Mouse (Mus musculus) midbrain, embryonic 13.5 days (tissue): Measurements from ENCODE around the gene Ikzf3. TPM values are rescaled to one million over a fixed set of nuclear protein-coding genes. Genes with fewer than 3 reads are reported as not detected.

Source experiments
- ATAC-seq: fragments of 200-750 bp; cut with Nextera tagmentation; 2 replicates; pipeline ENCODE4 v1.8.0; 2017; ENCODE audit warnings: mild to moderate bottlenecking, moderate TSS enrichment, moderate library complexity
- H3K27ac ChIP-seq: fragments of 300-500 bp; sonication (generic); 2 replicates; pipeline ENCODE4 v1.5.1; 2015; ENCODE audit warnings: inconsistent platforms, mild to moderate bottlenecking, moderate library complexity
- H3K27me3 ChIP-seq: fragments of 300-500 bp; sonication (generic); 2 replicates; pipeline ENCODE4 v1.6.1; 2015; ENCODE audit warnings: mild to moderate bottlenecking, inconsistent platforms
- H3K36me3 ChIP-seq: fragments of 300-500 bp; sonication (generic); 2 replicates; pipeline ENCODE4 v1.6.1; 2015; ENCODE audit warnings: mild to moderate bottlenecking, inconsistent platforms
- H3K4me1 ChIP-seq: fragments of 300-500 bp; sonication (generic); replicated peaks from 2 replicates; pipeline ENCODE4 v1.6.1; 2015; ENCODE audit warnings: inconsistent platforms
- H3K4me2 ChIP-seq: fragments of 300-500 bp; sonication (generic); replicated peaks from 2 replicates; pipeline ENCODE4 v1.6.1; 2015; ENCODE audit warnings: moderate library complexity, mild to moderate bottlenecking, inconsistent platforms
- H3K4me3 ChIP-seq: fragments of 300-500 bp; sonication (generic); replicated peaks from 2 replicates; pipeline ENCODE4 v1.5.1; 2015; ENCODE audit warnings: mild to moderate bottlenecking, inconsistent platforms
- H3K9ac ChIP-seq: fragments of 300-500 bp; sonication (generic); replicated peaks from 2 replicates; pipeline ENCODE4 v1.6.1; 2015; ENCODE audit warnings: mild to moderate bottlenecking, inconsistent platforms
- H3K9me3 ChIP-seq: fragments of 300-500 bp; sonication (generic); 2 replicates; pipeline ENCODE4 v1.6.1; 2016; ENCODE audit warnings: mild to moderate bottlenecking, inconsistent platforms
- WGBS: fragments of 180-500 bp; shearing (Covaris S2); methylation state at CpG from one replicate; pipeline ENCODE4 v1.1.7; 2015; 5-methylcytosine and 5-hydroxymethylcytosine counted together
- polyA plus RNA-seq: library from polyadenylated mRNA; unstranded; fragments of >200 nt; fragmentation: Nextera tagmentation; extraction: Ambion mirVana; gene quantifications from 2 replicates; pipeline ENCODE4 v1.2.1, GENCODE M21; 2015

Gene Ikzf3
- polyA plus RNA-seq, 1 experiment from 2014 or later, result 0.36 TPM

GRCm38 (mm10) chr11:98428436-98428835 is 117.4 kb downstream of the Ikzf3 start:
- Histone ChIP-seq H3K27ac (no peak overlapping the region), H3K27me3 (no peaks in the 10 kb centered on the region), H3K4me3 (no peak overlapping the region), H3K9me3 (no peaks in the 10 kb centered on the region), H3K36me3 (0 out of 2 replicates have a peak, but pooled peaks cover 8% of the 10 kb centered on the region), H3K4me1 (no peaks in the 10 kb centered on the region), H3K9ac (no peak overlapping the region), H3K4me2 (no peak overlapping the region)
- 88% methylated on average over 5 of the region's 5 CpGs for WGBS
- ATAC-seq, result no peak

GRCm38 (mm10) chr11:98426592-98426991 is 119.2 kb downstream of the Ikzf3 start:
- Histone ChIP-seq H3K27ac (no peak overlapping the region), H3K36me3 (peaks cover 9% of the 10 kb centered on the region; the same call in 1 of the 2 replicates), H3K4me2 (no peak overlapping the region), H3K9me3 (no peaks in the 10 kb centered on the region), H3K27me3 (no peaks in the 10 kb centered on the region), H3K4me1 (no peaks in the 10 kb centered on the region), H3K4me3 (no peak overlapping the region), H3K9ac (no peak overlapping the region)
- 94% methylated on average over 7 of the region's 7 CpGs for WGBS
- no peak for ATAC-seq

- no peak overlapping the region for H3K27ac ChIP-seq
- ATAC-seq, result no peak
- no peak overlapping the region for H3K9ac ChIP-seq
- H3K4me3 ChIP-seq, result no peak overlapping the region
- H3K4me2 ChIP-seq, result no peak overlapping the region
- WGBS, result 85% methylated on average over 10 of the region's 10 CpGs
- H3K27me3 ChIP-seq, result peaks cover 9% of the 10 kb centered on the region
- peaks cover 4% of the 10 kb centered on the region; the same call in 1 of the 2 replicates for H3K36me3 ChIP-seq
- H3K9me3 ChIP-seq, result no peaks in the 10 kb centered on the region
- H3K4me1 ChIP-seq, result peaks cover 4% of the 10 kb centered on the region
These were observed 126.8 kb downstream of the Ikzf3 start for GRCm38 (mm10) chr11:98418939-98419547.

GRCm38 (mm10) chr11:98418273-98418672 is 127.6 kb downstream of the Ikzf3 start:
- 76% methylated on average over 5 of the region's 6 CpGs for WGBS
- H3K27ac ChIP-seq, result no peak overlapping the region
- H3K4me1 ChIP-seq, result peaks cover 11% of the 10 kb centered on the region
- H3K4me3 ChIP-seq, result no peak overlapping the region
- H3K27me3 ChIP-seq, result peaks cover 16% of the 10 kb centered on the region
- no peak overlapping the region for H3K9ac ChIP-seq
- H3K36me3 ChIP-seq, result peaks cover 4% of the 10 kb centered on the region; the same call in 1 of the 2 replicates
- no peaks in the 10 kb centered on the region for H3K9me3 ChIP-seq
- no peak for ATAC-seq
- H3K4me2 ChIP-seq, result no peak overlapping the region

GRCm38 (mm10) chr11:98417074-98417473 is 128.8 kb downstream of the Ikzf3 start:
- no peak overlapping the region for H3K4me2 ChIP-seq
- ATAC-seq, result no peak
- no peak overlapping the region for H3K27ac ChIP-seq
- no peak overlapping the region for H3K4me3 ChIP-seq
- H3K36me3 ChIP-seq, result no peaks in the 10 kb centered on the region
- H3K9me3 ChIP-seq, result no peaks in the 10 kb centered on the region
- 81% methylated on average over 1 of the region's 1 CpGs for WGBS
- H3K27me3 ChIP-seq, result peaks cover 27% of the 10 kb centered on the region
- H3K4me1 ChIP-seq, result peaks cover 23% of the 10 kb centered on the region
- H3K9ac ChIP-seq, result no peak overlapping the region

Other genes starting within 250 kb of the Ikzf3 start
- 6.7 and 9.3 TPM in 2 replicates for gene Neurod2, start 216.4 kb downstream of the Ikzf3 start, polyA plus RNA-seq
- 0.73 and 1.9 TPM in 2 replicates for gene Ppp1r1b, start 197.6 kb downstream of the Ikzf3 start, polyA plus RNA-seq
- gene Stard3, start 187.7 kb downstream of the Ikzf3 start, polyA plus RNA-seq, result 44.5 and 46.9 TPM in 2 replicates
- gene Tcap, start 162.2 kb downstream of the Ikzf3 start, polyA plus RNA-seq, result 0.23 and 0.28 TPM in 2 replicates
- 0.23 TPM in 1 of 2 replicates, not detected in the other for gene Pnmt, start 159.6 kb downstream of the Ikzf3 start, polyA plus RNA-seq
- gene Pgap3, start 145.5 kb downstream of the Ikzf3 start, polyA plus RNA-seq, result 9.2 and 10.7 TPM in 2 replicates
- gene Erbb2, start 133.6 kb downstream of the Ikzf3 start, polyA plus RNA-seq, result 7.1 and 7.6 TPM in 2 replicates
- gene Mien1, start 107.0 kb downstream of the Ikzf3 start, polyA plus RNA-seq, result 231 and 239 TPM in 2 replicates
- gene Grb7, start 99.6 kb downstream of the Ikzf3 start, polyA plus RNA-seq, result 0.21 and 0.24 TPM in 2 replicates
- gene Zpbp2, start 5.1 kb upstream of the Ikzf3 start, polyA plus RNA-seq, result 0.12 TPM in 1 of 2 replicates, not detected in the other
- 87.0 and 97.3 TPM in 2 replicates for gene Ormdl3, start 41.3 kb upstream of the Ikzf3 start, polyA plus RNA-seq
- not detected in 2 replicates for gene Lrrc3c, start 52.3 kb upstream of the Ikzf3 start, polyA plus RNA-seq
- 0.90 and 1.5 TPM in 2 replicates for gene Gm12355, start 79.6 kb upstream of the Ikzf3 start, polyA plus RNA-seq
- gene Gsdma3, start 80.3 kb upstream of the Ikzf3 start, polyA plus RNA-seq, result not detected in 2 replicates
- not detected in 2 replicates for gene Gsdma2, start 100.7 kb upstream of the Ikzf3 start, polyA plus RNA-seq
- gene Gsdma, start 118.3 kb upstream of the Ikzf3 start, polyA plus RNA-seq, result not detected in 2 replicates
- gene Psmd3, start 136.5 kb upstream of the Ikzf3 start, polyA plus RNA-seq, result 174 and 190 TPM in 2 replicates
- gene Csf3, start 155.2 kb upstream of the Ikzf3 start, polyA plus RNA-seq, result not detected in 2 replicates
- 83.5 and 90.3 TPM in 2 replicates for gene Med24, start 183.4 kb upstream of the Ikzf3 start, polyA plus RNA-seq
- 99.6 and 106 TPM in 2 replicates for gene Thra, start 194.6 kb upstream of the Ikzf3 start, polyA plus RNA-seq
- gene Nr1d1, start 229.3 kb upstream of the Ikzf3 start, polyA plus RNA-seq, result 1.2 and 1.9 TPM in 2 replicates
- gene Msl1, start 249.5 kb upstream of the Ikzf3 start, polyA plus RNA-seq, result 34.2 and 34.5 TPM in 2 replicates